Mouse (Mus musculus) C2C12 (cell line): ENCODE measurements around the gene 9930022D16Rik. TPM values are rescaled to one million over a fixed set of nuclear protein-coding genes. Genes with fewer than 3 reads are reported as not detected.

Experiments used
- H3K27me3 ChIP-seq: one replicate; pipeline ENCODE4 v1.6.1; 2011; ENCODE audit not compliant: control insufficient read depth, insufficient read depth, insufficient read length
- H3K36me3 ChIP-seq: one replicate; pipeline ENCODE4 v1.6.1; 2011; ENCODE audit not compliant: control insufficient read depth, insufficient read depth
- H3K4me3 ChIP-seq: one replicate; pipeline ENCODE4 v1.5.1; 2011; ENCODE audit warnings: mild to moderate bottlenecking, control low read depth; ENCODE audit not compliant: poor library complexity, insufficient read depth, severe bottlenecking
- H3K79me2 ChIP-seq: one replicate; pipeline ENCODE4 v1.6.1; 2011; ENCODE audit not compliant: control insufficient read depth, insufficient read depth
- H3K79me3 ChIP-seq: one replicate; pipeline ENCODE4 v1.6.1; 2011; ENCODE audit warnings: low read depth, control low read depth
- H3ac ChIP-seq: one replicate; pipeline ENCODE3; 2011; ENCODE audit warnings: low read depth; ENCODE audit not compliant: control insufficient read depth, insufficient read length
- CEBPB ChIP-seq: IDR thresholded peaks from one replicate; pipeline ENCODE4 v1.6.1; 2011; ENCODE audit warnings: low read depth, mild to moderate bottlenecking, control low read depth, moderate library complexity
- CTCF ChIP-seq: IDR thresholded peaks from one replicate; pipeline ENCODE4 v1.5.1; 2011; ENCODE audit not compliant: control insufficient read depth, insufficient read depth, insufficient read length
- FOSL1 ChIP-seq: IDR thresholded peaks from one replicate; pipeline ENCODE4 v1.8.0; 2011; ENCODE audit warnings: mild to moderate bottlenecking, low read length; ENCODE audit not compliant: poor library complexity, insufficient read depth, severe bottlenecking
- MAX ChIP-seq: IDR thresholded peaks from one replicate; pipeline ENCODE4 v1.6.1; 2011; ENCODE audit warnings: mild to moderate bottlenecking, control low read depth
- MYOD1 ChIP-seq: IDR thresholded peaks from one replicate; pipeline ENCODE4 v1.6.1; 2011; ENCODE audit warnings: low read depth; ENCODE audit not compliant: control insufficient read depth, insufficient read length
- MYOG ChIP-seq: IDR thresholded peaks from one replicate; pipeline ENCODE4 v1.6.1; 2011; ENCODE audit not compliant: control insufficient read depth, insufficient read length; ENCODE audit errors: extremely low read depth
- USF1 ChIP-seq: IDR thresholded peaks from one replicate; pipeline ENCODE4 v1.6.1; 2011; ENCODE audit warnings: low read depth, mild to moderate bottlenecking, control low read depth, moderate library complexity
- polyA plus RNA-seq: library from polyadenylated mRNA; unstranded; fragments of >200 nt; fragmentation: generic; extraction: Trizol; gene quantifications from one replicate; pipeline ENCODE4 v1.2.1, GENCODE M21; 2012; ENCODE audit warnings: missing spikeins

The 9930022D16Rik gene
- polyA plus RNA-seq, 1 experiment = not detected

- Histone ChIP-seq H3K4me3 (no peak overlapping the region), H3K79me2 (no peaks in the 10 kb centered on the region), H3K36me3 (peaks cover 24% of the 10 kb centered on the region), H3ac (no peak overlapping the region), H3K27me3 (no peaks in the 10 kb centered on the region), H3K79me3 (no peaks in the 10 kb centered on the region)
- TF ChIP-seq MYOD1 (no peak), CEBPB (no peak)
Measured at GRCm38 (mm10) chr11:109439209-109439608, 25.5 kb downstream of the 9930022D16Rik start.

- peak; percentile 87 for TF ChIP-seq MAX
- no peak for TF ChIP-seq MYOD1
- TF ChIP-seq USF1 = no peak
- TF ChIP-seq MYOG = no peak
- no peak for TF ChIP-seq FOSL1
- no peaks in the 10 kb centered on the region for H3K79me3 ChIP-seq
- H3K79me2 ChIP-seq = no peaks in the 10 kb centered on the region
- peak overlapping the region; percentile 50 for H3ac ChIP-seq
- no peaks in the 10 kb centered on the region for H3K27me3 ChIP-seq
- peak overlapping the region; percentile 44 for H3K4me3 ChIP-seq
- H3K36me3 ChIP-seq = peaks cover 18% of the 10 kb centered on the region
Measured at GRCm38 (mm10) chr11:109439829-109440340, 26.2 kb downstream of the 9930022D16Rik start.

GRCm38 (mm10) chr11:109440641-109441040 is 26.9 kb downstream of the 9930022D16Rik start:
- Histone ChIP-seq H3K36me3 (peaks cover 11% of the 10 kb centered on the region), H3K27me3 (no peaks in the 10 kb centered on the region), H3ac (peak overlapping the region; percentile 7), H3K79me2 (no peaks in the 10 kb centered on the region), H3K4me3 (peak overlapping the region; percentile 44), H3K79me3 (no peaks in the 10 kb centered on the region)
- TF ChIP-seq MAX (no peak), CTCF (no peak), FOSL1 (no peak), CEBPB (no peak), MYOG (no peak), USF1 (no peak), MYOD1 (no peak)

GRCm38 (mm10) chr11:109441119-109441518 is 27.4 kb downstream of the 9930022D16Rik start:
- no peaks in the 10 kb centered on the region for H3K27me3 ChIP-seq
- H3K79me2 ChIP-seq = no peaks in the 10 kb centered on the region
- H3K36me3 ChIP-seq = peaks cover 8% of the 10 kb centered on the region
- H3K79me3 ChIP-seq = no peaks in the 10 kb centered on the region
- no peak overlapping the region for H3K4me3 ChIP-seq
- TF ChIP-seq CTCF (peak; percentile 24), CEBPB (no peak), FOSL1 (no peak), USF1 (no peak)
- H3ac ChIP-seq = no peak overlapping the region

- Histone ChIP-seq H3K79me2 (no peaks in the 10 kb centered on the region), H3ac (no peak overlapping the region), H3K36me3 (peaks cover 6% of the 10 kb centered on the region), H3K79me3 (no peaks in the 10 kb centered on the region), H3K27me3 (no peaks in the 10 kb centered on the region), H3K4me3 (no peak overlapping the region)
- no peak for TF ChIP-seq USF1
- peak; percentile 21 for TF ChIP-seq MYOD1
Measured at GRCm38 (mm10) chr11:109442166-109442730, 28.5 kb downstream of the 9930022D16Rik start.

- Histone ChIP-seq H3K79me3 (no peaks in the 10 kb centered on the region), H3K4me3 (no peak overlapping the region), H3ac (no peak overlapping the region), H3K36me3 (no peaks in the 10 kb centered on the region), H3K79me2 (no peaks in the 10 kb centered on the region), H3K27me3 (no peaks in the 10 kb centered on the region)
- TF ChIP-seq CTCF = no peak
- no peak for TF ChIP-seq MYOD1
- TF ChIP-seq USF1 = no peak
- no peak for TF ChIP-seq MAX
- no peak for TF ChIP-seq FOSL1
- TF ChIP-seq MYOG = no peak
- TF ChIP-seq CEBPB = no peak
Measured at GRCm38 (mm10) chr11:109443468-109444263, 29.9 kb downstream of the 9930022D16Rik start.
